Mouse (Mus musculus): ENCODE measurements at regions not wholly inside any gene's neighbourhood (a gene's known extent, or its start where the extent isn't known, plus 50 kb on each side); places are given as distances from the start of the nearest gene placed in this dataset.

- CTCF ChIA-PET = no interaction called here
Observed at GRCm38 (mm10) chr8:51032386-51032785, 2188.6 kb upstream of the Tenm3 start.

GRCm38 (mm10) chr8:51010508-51010907 lies 2166.8 kb upstream of the Tenm3 start:
- POLR2A ChIA-PET = no interaction called here
- CTCF ChIA-PET = no interaction called here

More at GRCm38 (mm10) chr8:51032386-51032785, 2188.6 kb upstream of the Tenm3 start:
- POLR2A ChIA-PET = no interaction called here

GRCm38 (mm10) chr8:50967386-50967785 lies 2123.6 kb upstream of the Tenm3 start:
- ChIA-PET CTCF (interaction anchor here in 2 of 4 experiments (0.6 to 0.7 kb wide), 2 partner anchors 43 to 437 kb away, joined by 3 to 4 read pairs; no protein-coding TSS in a partner anchor), POLR2A (no interaction called here)

GRCm38 (mm10) chr8:50917540-50917939 lies 2073.8 kb upstream of the Tenm3 start:
- ChIA-PET POLR2A (no interaction called here), CTCF (no interaction called here)

GRCm38 (mm10) chr8:50916733-50917113 lies 2073.0 kb upstream of the Tenm3 start:
- ChIA-PET POLR2A (interaction anchor here in 1 of 4 experiments (0.6 kb wide), 1 partner anchor 196 kb away, joined by 5 read pairs; no protein-coding TSS in a partner anchor), CTCF (no interaction called here)

GRCm38 (mm10) chr8:50915876-50916732 lies 2072.4 kb upstream of the Tenm3 start:
- CTCF ChIA-PET = interaction anchor here in 1 of 4 experiments (0.6 kb wide), 1 partner anchor 296 kb away, joined by 3 read pairs; no protein-coding TSS in a partner anchor
- POLR2A ChIA-PET = interaction anchor here in 1 of 4 experiments (0.6 kb wide), 1 partner anchor 196 kb away, joined by 5 read pairs; no protein-coding TSS in a partner anchor

- POLR2A ChIA-PET = interaction anchor here in 1 of 4 experiments (0.6 kb wide), 1 partner anchor 1757 kb away, joined by 3 read pairs; no protein-coding TSS in a partner anchor
- CTCF ChIA-PET = no interaction called here
Observed at GRCm38 (mm10) chr8:50915259-50915875, 2071.6 kb upstream of the Tenm3 start.

GRCm38 (mm10) chr8:50914615-50915014 lies 2070.9 kb upstream of the Tenm3 start:
- CTCF ChIA-PET = no interaction called here
- POLR2A ChIA-PET = interaction anchor here in 1 of 4 experiments (0.6 kb wide), 1 partner anchor 1757 kb away, joined by 3 read pairs; no protein-coding TSS in a partner anchor

- ChIA-PET POLR2A (no interaction called here), CTCF (interaction anchor here in 2 of 4 experiments (0.6 to 0.7 kb wide), 2 partner anchors 21 to 1928 kb away, joined by 3 read pairs; no protein-coding TSS in a partner anchor)
Observed at GRCm38 (mm10) chr8:50878198-50878597, 2034.4 kb upstream of the Tenm3 start.
